7 mouse cellular contexts compared by ENCODE assay signal in the genomic region with DNA sequence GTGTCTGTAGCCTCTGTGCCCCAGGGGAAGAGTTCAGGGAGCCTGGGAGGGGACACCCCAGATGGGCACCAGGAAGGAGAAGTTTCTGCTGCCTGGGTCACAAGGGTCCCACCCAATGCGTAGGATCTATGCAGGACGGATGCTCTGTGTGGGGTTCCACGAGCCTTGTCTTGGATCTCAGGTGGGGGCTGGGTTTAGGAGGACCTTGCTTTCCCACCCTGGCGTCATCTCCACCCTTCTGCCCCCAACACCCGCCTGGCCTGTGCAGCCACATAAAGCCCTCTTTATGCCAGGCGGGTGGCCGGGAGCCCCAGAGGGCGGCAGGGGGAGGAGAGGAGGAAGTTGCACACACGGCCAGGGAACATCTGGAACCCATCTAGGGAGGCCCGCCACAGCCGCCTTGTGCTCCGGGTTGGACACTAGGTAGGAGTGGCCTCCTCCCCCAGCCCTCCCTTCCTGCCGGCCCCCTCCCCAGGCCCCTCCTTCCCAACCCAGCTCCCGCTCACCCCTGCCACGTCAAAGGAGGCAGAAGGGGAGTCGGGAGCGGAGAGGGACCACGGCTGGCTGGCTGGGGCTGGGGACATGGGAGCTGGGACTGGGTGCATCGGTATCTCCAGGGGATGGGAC. TPM values are rescaled to one million over a fixed set of nuclear protein-coding genes. Genes with fewer than 3 reads are reported as not detected.
DNase-seq lines count a peak whose midpoint lies in the region; ATAC-seq and TF ChIP-seq lines count a peak whose summit lies in the region.

No protein-coding gene starts in this region.

- no peaks in the 10 kb centered on the region for H3K9me3 ChIP-seq in embryonic facial prominence, embryonic 13.5 days
- H3K9me3 ChIP-seq in heart, embryonic 12.5 days (replicated peaks): no peaks in the 10 kb centered on the region
- no peaks in the 10 kb centered on the region for H3K9me3 ChIP-seq in kidney, postnatal 0 days (replicated peaks; ENCODE audit: low read length)
- H3K9me3 ChIP-seq in stomach, embryonic 15.5 days: no peaks in the 10 kb centered on the region

- peak; percentile 69 for DNase-seq in adipocyte (ENCODE audit: low spot score)
- peak; percentile 97 for DNase-seq in kidney, postnatal 0 days (ENCODE audit: low spot score)
- DNase-seq in lung, postnatal 36 days: peak; percentile 65
- no peak for DNase-seq in spleen, postnatal 4 days (ENCODE audit: low spot score in 2 of 2)

- H3K9ac ChIP-seq in embryonic facial prominence, embryonic 13.5 days: peak overlapping the region; percentile 92
- H3K9ac ChIP-seq in heart, embryonic 12.5 days: peak overlapping the region; percentile 73
- H3K9ac ChIP-seq in kidney, postnatal 0 days (ENCODE audit: low read depth, low read length): peak overlapping the region; percentile 61
- peak overlapping the region; percentile 50 for H3K9ac ChIP-seq in stomach, embryonic 15.5 days

- peak overlapping the region; percentile 82 for H3K4me2 ChIP-seq in embryonic facial prominence, embryonic 13.5 days
- peak overlapping the region; percentile 70 for H3K4me2 ChIP-seq in heart, embryonic 12.5 days
- H3K4me2 ChIP-seq in kidney, postnatal 0 days (ENCODE audit: low read length): peak overlapping the region; percentile 57
- peak overlapping the region; percentile 52 for H3K4me2 ChIP-seq in stomach, embryonic 15.5 days

- peak; percentile 87 for ATAC-seq in embryonic facial prominence, embryonic 13.5 days (ENCODE audit: insufficient number of reproducible peaks, insufficient read depth, low FRiP score, low TSS enrichment, low read depth)
- ATAC-seq in heart, embryonic 12.5 days (ENCODE audit: insufficient number of reproducible peaks, low FRiP score): peak; percentile 80
- peak; percentile 82 for ATAC-seq in kidney, postnatal 0 days (replicated peaks; ENCODE audit: low FRiP score, low read depth)
- peak; percentile 70 for ATAC-seq in stomach, embryonic 15.5 days (ENCODE audit: insufficient read depth, low FRiP score, low read depth)

- peaks cover 76% of the 10 kb centered on the region for H3K4me1 ChIP-seq in embryonic facial prominence, embryonic 13.5 days
- H3K4me1 ChIP-seq in heart, embryonic 12.5 days (replicated peaks): peaks cover 65% of the 10 kb centered on the region
- H3K4me1 ChIP-seq in kidney, postnatal 0 days (replicated peaks; ENCODE audit: insufficient read depth, low read length): peaks cover 29% of the 10 kb centered on the region
- H3K4me1 ChIP-seq in stomach, embryonic 15.5 days: peaks cover 42% of the 10 kb centered on the region

- 4% methylated on average over 19 of the region's 19 CpGs for WGBS in embryonic facial prominence, embryonic 13.5 days
- 12% methylated on average over 14 of the region's 19 CpGs for WGBS in heart, embryonic 12.5 days
- 6% methylated on average over 16 of the region's 19 CpGs for WGBS in kidney, postnatal 0 days
- 7% methylated on average over 14 of the region's 19 CpGs for WGBS in stomach, embryonic 15.5 days

- peaks cover 20% of the 10 kb centered on the region for H3K36me3 ChIP-seq in embryonic facial prominence, embryonic 13.5 days
- H3K36me3 ChIP-seq in heart, embryonic 12.5 days: no peaks in the 10 kb centered on the region
- no peaks in the 10 kb centered on the region for H3K36me3 ChIP-seq in kidney, postnatal 0 days (ENCODE audit: insufficient read depth, low read length)
- H3K36me3 ChIP-seq in stomach, embryonic 15.5 days: no peaks in the 10 kb centered on the region

- peak overlapping the region; percentile 60 for H3K4me3 ChIP-seq in embryonic facial prominence, embryonic 13.5 days
- H3K4me3 ChIP-seq in heart, embryonic 12.5 days: peak overlapping the region; percentile 52
- H3K4me3 ChIP-seq in kidney, postnatal 0 days (replicated peaks; ENCODE audit: low read depth, low read length): peak overlapping the region; percentile 37
- peak overlapping the region; percentile 49 for H3K4me3 ChIP-seq in stomach, embryonic 15.5 days (replicated peaks)

- TF ChIP-seq CTCF in kidney, postnatal 0 days (IDR thresholded peaks at IDR 0.05; ENCODE audit: low read depth): peak; percentile 2; the same call in 1 of the 2 replicates

- peak overlapping the region; percentile 100 for H3K27ac ChIP-seq in embryonic facial prominence, embryonic 13.5 days
- H3K27ac ChIP-seq in heart, embryonic 12.5 days (ENCODE audit: poor library complexity, severe bottlenecking): peak overlapping the region; percentile 84
- H3K27ac ChIP-seq in kidney, postnatal 0 days: peak overlapping the region; percentile 88
- H3K27ac ChIP-seq in stomach, embryonic 15.5 days: peak overlapping the region; percentile 91

- no peaks in the 10 kb centered on the region for H3K27me3 ChIP-seq in embryonic facial prominence, embryonic 13.5 days
- peaks cover 38% of the 10 kb centered on the region for H3K27me3 ChIP-seq in heart, embryonic 12.5 days (replicated peaks)
- no peaks in the 10 kb centered on the region for H3K27me3 ChIP-seq in kidney, postnatal 0 days (ENCODE audit: insufficient read depth, low read length)
- no peaks in the 10 kb centered on the region for H3K27me3 ChIP-seq in stomach, embryonic 15.5 days (replicated peaks)

RNA-seq across cellular contexts. Expression of a gene that starts 30.0 kb away (rescaled TPM):
- 497 and 538 TPM in 2 replicates for polyA plus RNA-seq in embryonic facial prominence, embryonic 13.5 days (2015; fragmentation: Nextera tagmentation; extraction: Ambion mirVana)
- polyA plus RNA-seq in heart, embryonic 12.5 days (2016; fragmentation: Nextera tagmentation; extraction: Ambion mirVana): 284 and 317 TPM in 2 replicates
- polyA plus RNA-seq in kidney, postnatal 0 days (2015; fragmentation: Nextera tagmentation; extraction: Ambion mirVana): 436 and 445 TPM in 2 replicates
- 418 and 429 TPM in 2 replicates for polyA plus RNA-seq in stomach, embryonic 15.5 days (2015; fragmentation: Nextera tagmentation; extraction: Ambion mirVana)

RNA-seq across cellular contexts. Expression of a gene that starts 30.7 kb away (rescaled TPM):
- polyA plus RNA-seq in embryonic facial prominence, embryonic 13.5 days (2015; fragmentation: Nextera tagmentation; extraction: Ambion mirVana): 25.6 and 31.2 TPM in 2 replicates
- polyA plus RNA-seq in heart, embryonic 12.5 days (2016; fragmentation: Nextera tagmentation; extraction: Ambion mirVana): 28.4 and 30.7 TPM in 2 replicates
- 17.2 and 18.7 TPM in 2 replicates for polyA plus RNA-seq in kidney, postnatal 0 days (2015; fragmentation: Nextera tagmentation; extraction: Ambion mirVana)
- 24.9 and 25.2 TPM in 2 replicates for polyA plus RNA-seq in stomach, embryonic 15.5 days (2015; fragmentation: Nextera tagmentation; extraction: Ambion mirVana)

RNA-seq across cellular contexts. Expression of a gene that starts 34.2 kb away (rescaled TPM):
- polyA plus RNA-seq in embryonic facial prominence, embryonic 13.5 days (2015; fragmentation: Nextera tagmentation; extraction: Ambion mirVana): 48.6 and 54.2 TPM in 2 replicates
- polyA plus RNA-seq in heart, embryonic 12.5 days (2016; fragmentation: Nextera tagmentation; extraction: Ambion mirVana): 40.5 and 42.2 TPM in 2 replicates
- polyA plus RNA-seq in kidney, postnatal 0 days (2015; fragmentation: Nextera tagmentation; extraction: Ambion mirVana): 33.7 and 33.8 TPM in 2 replicates
- polyA plus RNA-seq in stomach, embryonic 15.5 days (2015; fragmentation: Nextera tagmentation; extraction: Ambion mirVana): 33.8 and 41.6 TPM in 2 replicates

RNA-seq across cellular contexts. Expression of a gene that starts 35.2 kb away (rescaled TPM):
- 31.9 and 32.4 TPM in 2 replicates for polyA plus RNA-seq in embryonic facial prominence, embryonic 13.5 days (2015; fragmentation: Nextera tagmentation; extraction: Ambion mirVana)
- 6.2 and 7.6 TPM in 2 replicates for polyA plus RNA-seq in heart, embryonic 12.5 days (2016; fragmentation: Nextera tagmentation; extraction: Ambion mirVana)
- 5.3 and 5.6 TPM in 2 replicates for polyA plus RNA-seq in kidney, postnatal 0 days (2015; fragmentation: Nextera tagmentation; extraction: Ambion mirVana)
- 12.1 and 12.8 TPM in 2 replicates for polyA plus RNA-seq in stomach, embryonic 15.5 days (2015; fragmentation: Nextera tagmentation; extraction: Ambion mirVana)

RNA-seq across cellular contexts. Expression of a gene that starts 57.9 kb away (rescaled TPM):
- polyA plus RNA-seq in embryonic facial prominence, embryonic 13.5 days (2015; fragmentation: Nextera tagmentation; extraction: Ambion mirVana): 68.9 and 69.4 TPM in 2 replicates
- polyA plus RNA-seq in heart, embryonic 12.5 days (2016; fragmentation: Nextera tagmentation; extraction: Ambion mirVana): 42.7 and 44.2 TPM in 2 replicates
- 57.9 and 66.7 TPM in 2 replicates for polyA plus RNA-seq in kidney, postnatal 0 days (2015; fragmentation: Nextera tagmentation; extraction: Ambion mirVana)
- 59.6 and 65.4 TPM in 2 replicates for polyA plus RNA-seq in stomach, embryonic 15.5 days (2015; fragmentation: Nextera tagmentation; extraction: Ambion mirVana)

Comparison
In these comparisons a context has a peak if more than half of its experiments do, and no peak if none do; other contexts are left out.
1. DNase-seq: peak in adipocyte (single experiment), kidney, postnatal 0 days (single experiment) and lung, postnatal 36 days (single experiment); none in spleen, postnatal 4 days (0 of 2).
2. Peak in every context shown above with its lines, with median percentiles within 50 percentile points of each other: ATAC-seq, H3K27ac ChIP-seq, H3K4me2 ChIP-seq, H3K4me3 ChIP-seq and H3K9ac ChIP-seq.